Mouse (Mus musculus) bone marrow macrophage, adult 2 months (primary cell): Measurements from ENCODE around the gene Vpreb1. TPM values are rescaled to one million over a fixed set of nuclear protein-coding genes. Genes with fewer than 3 reads are reported as not detected.

Experiments used
- H3K27ac ChIP-seq: 2 replicates; pipeline ENCODE4 v1.5.1; 2012; ENCODE audit warnings: low read depth, low read length; ENCODE audit not compliant: insufficient read depth
- H3K4me1 ChIP-seq: 2 replicates; pipeline ENCODE4 v1.6.1; 2012; ENCODE audit warnings: low read length; ENCODE audit not compliant: control insufficient read depth, insufficient read depth
- H3K4me3 ChIP-seq: 2 replicates; pipeline ENCODE4 v1.5.1; 2012; ENCODE audit warnings: mild to moderate bottlenecking, low read length, moderate library complexity; ENCODE audit not compliant: insufficient read depth
- CTCF ChIP-seq: IDR thresholded peaks from 2 replicates; pipeline ENCODE4 v1.5.1; 2012; ENCODE audit warnings: low read depth, mild to moderate bottlenecking, low read length, moderate library complexity
- POLR2A ChIP-seq: IDR thresholded peaks from 2 replicates; pipeline ENCODE4 v1.6.1; 2012; ENCODE audit warnings: mild to moderate bottlenecking, low read depth, low read length, borderline replicate concordance
- polyA plus RNA-seq: library from polyadenylated mRNA; stranded (reverse); fragments of >200 nt; gene quantifications from 2 replicates; pipeline ENCODE4 v1.2.4, GENCODE M21; 2012; ENCODE audit not compliant: missing spikeins, insufficient read depth, insufficient read length

Vpreb1 gene
- polyA plus RNA-seq, 1 experiment = not detected

DNA sequence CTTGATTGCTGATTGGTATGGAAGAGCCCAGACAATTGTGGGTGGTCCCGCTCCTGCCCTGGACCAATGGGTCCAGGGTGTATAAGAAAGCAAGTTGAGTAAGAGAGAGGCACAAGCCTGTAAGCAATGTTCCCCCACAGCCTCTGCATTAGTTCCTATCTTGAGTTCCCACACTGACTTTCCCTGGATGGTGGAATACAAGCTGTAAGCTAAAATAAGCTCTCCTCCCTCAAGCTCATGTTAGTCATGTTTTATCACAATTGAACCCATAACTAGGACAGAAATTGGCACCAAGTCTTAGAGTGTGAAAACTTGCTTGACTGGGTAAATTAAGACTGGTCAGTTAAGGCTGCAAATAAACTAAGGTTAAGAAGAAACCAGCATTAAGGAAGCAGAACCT, 15.1 kb downstream of the Vpreb1 start:
- no peaks in the 10 kb centered on the region for H3K4me1 ChIP-seq
- TF ChIP-seq CTCF = no peak
- no peak for TF ChIP-seq POLR2A
- H3K4me3 ChIP-seq = no peak overlapping the region
- H3K27ac ChIP-seq = no peak overlapping the region

DNA sequence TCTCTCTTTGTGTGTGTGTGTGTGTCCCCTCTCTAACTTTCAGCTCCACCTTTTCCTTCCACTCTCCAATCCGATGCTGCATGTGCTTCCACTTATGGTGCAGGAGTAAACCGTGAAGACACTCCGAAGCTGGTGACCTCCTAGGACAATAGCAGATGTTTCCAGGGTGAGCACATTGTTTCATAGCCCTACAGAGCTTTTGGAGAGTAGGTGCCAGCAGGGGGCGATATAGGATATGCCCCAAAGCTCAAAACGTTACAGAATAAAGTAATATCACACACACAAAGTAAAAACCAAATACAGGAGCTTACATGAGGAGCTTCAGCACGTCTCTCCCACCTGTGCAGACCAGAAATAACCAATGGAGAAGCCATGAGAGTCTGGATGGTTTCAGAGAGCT, 15.8 kb downstream of the Vpreb1 start:
- Histone ChIP-seq H3K27ac (no peak overlapping the region), H3K4me3 (no peak overlapping the region), H3K4me1 (no peaks in the 10 kb centered on the region)
- TF ChIP-seq CTCF (no peak), POLR2A (no peak)

DNA sequence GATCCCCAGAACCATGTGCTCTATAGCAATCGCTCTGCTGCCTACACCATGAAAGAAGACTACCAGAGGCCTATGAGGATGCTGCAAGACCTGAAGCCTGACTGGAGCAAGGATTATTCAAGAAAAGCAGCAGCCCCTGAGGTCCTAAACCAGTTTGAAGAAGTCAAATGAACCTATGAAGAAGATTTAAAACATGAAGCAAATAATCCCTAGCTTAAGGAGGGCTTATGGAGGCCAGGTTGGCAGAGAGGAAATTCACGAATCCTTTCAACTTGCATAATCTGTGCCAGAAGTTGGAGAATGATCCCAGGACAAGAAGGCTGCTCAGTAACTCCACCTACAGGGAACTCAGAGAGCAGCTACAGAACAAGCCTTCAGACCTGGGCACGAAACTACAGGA, 18.2 kb downstream of the Vpreb1 start:
- H3K27ac ChIP-seq = no peak overlapping the region
- TF ChIP-seq CTCF (no peak), POLR2A (no peak)
- H3K4me3 ChIP-seq = no peak overlapping the region
- no peaks in the 10 kb centered on the region for H3K4me1 ChIP-seq

DNA sequence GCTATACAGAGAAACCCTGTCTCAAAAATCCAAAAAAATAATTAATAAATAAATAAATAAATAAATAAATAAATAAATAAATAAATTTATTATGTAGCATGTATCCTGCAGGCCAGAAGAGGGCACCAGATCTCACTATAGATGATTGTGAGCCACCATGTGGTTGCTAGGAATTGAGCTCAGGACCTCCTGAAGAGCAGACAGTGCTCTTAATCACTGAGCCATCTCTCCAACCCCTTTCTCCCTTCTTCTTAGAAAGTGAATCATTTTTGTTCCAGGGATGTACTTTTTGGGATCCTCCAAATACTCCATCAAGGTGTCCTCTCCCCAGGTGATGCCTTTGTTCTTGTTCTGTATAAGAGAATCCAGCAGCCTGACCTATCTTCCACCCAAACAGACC, 21.4 kb downstream of the Vpreb1 start:
- Histone ChIP-seq H3K4me1 (no peaks in the 10 kb centered on the region), H3K4me3 (no peak overlapping the region), H3K27ac (no peak overlapping the region)
- TF ChIP-seq CTCF (no peak), POLR2A (no peak)

DNA sequence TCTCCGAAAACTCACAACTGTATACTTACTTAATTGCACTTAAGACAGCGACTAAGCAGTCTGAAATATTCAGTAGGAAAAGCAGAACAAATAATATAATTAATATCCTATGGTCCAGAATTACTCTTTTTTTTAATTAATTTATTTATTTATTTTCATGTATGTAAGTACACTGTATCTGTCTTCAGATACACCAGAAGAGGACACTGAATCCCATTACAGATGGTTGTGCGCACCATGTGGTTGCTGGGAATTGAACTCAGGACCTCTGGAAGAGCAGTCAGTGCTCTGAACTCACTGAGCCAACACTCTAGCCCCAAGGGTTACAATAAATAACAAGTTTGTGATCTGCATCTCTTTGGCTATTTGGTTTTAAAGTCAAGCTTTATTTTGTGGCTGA, 41.0 kb downstream of the Vpreb1 start:
- Histone ChIP-seq H3K27ac (no peak overlapping the region), H3K4me3 (no peak overlapping the region), H3K4me1 (peaks cover 7% of the 10 kb centered on the region)
- TF ChIP-seq CTCF (no peak), POLR2A (no peak)

DNA sequence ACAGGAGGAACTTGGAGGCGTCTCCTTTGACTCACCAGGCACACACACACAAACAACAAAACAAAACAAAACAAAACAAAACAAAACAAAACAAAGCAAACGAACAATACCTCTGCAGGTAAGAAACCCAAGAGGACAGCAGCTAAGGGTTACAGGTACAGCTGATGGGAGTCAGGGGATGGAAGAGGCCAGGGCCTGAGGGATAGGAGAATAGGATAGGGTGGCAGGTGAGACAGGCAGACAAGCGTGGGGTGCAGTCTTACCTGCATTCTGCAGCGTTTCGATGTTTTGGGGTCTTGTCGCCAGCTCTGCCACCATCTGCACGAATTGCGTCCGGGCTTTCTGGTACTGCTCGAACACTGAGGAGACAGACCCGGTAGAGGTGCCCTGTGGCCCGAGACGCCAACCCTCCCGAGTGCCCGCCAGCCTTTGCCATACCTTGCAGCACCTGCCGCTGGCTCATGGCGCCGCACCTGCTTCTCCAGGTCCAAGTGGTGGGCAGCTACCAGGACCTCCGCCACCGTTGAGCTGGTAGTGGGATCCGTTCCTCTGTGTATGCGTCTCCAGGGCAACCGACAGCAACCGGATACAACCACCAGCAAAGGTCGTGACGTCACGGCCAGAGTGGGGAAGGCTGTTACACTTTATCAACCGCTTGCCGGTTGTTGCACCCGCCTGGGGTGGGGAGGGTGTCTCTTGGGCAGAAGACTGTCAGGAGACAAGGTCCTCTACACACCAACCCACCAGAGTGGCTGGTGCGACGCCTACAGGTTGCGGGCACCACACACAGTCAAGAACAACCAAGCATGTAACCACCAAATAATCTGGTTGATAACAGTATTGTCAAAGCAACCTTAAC, 41.7 kb downstream of the Vpreb1 start, which contains the start of gene Spag6l:
Gene Spag6l (minus strand): TSS at position 700 of the 859 bp plus-strand sequence.
- TF ChIP-seq POLR2A = no peak
- TF ChIP-seq CTCF = no peak
- H3K27ac ChIP-seq = no peak within 1 kb of the TSS
- peak within 1 kb of the TSS; percentile 78 for H3K4me3 ChIP-seq
- peaks cover 7% of the 10 kb centered on the region for H3K4me1 ChIP-seq

DNA sequence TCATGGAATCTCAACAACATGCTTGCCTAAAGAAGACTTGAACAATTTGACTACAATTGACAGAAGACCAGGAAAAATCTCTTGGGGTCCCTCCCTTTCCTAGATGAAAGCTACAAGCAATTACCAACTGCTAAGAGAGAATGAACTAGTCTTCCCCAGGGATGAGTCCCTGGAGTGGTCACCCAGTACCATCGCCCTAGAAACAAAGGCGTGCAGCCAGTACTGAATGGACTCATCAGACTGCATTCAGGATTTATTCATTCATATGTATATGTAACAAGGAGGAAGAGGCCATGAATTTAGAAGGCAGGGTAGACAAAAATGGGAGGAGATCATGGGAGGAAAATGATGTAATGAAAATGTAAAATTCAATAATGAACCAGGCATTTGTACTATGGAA, 44.4 kb downstream of the Vpreb1 start:
- Histone ChIP-seq H3K27ac (no peak overlapping the region), H3K4me1 (peaks cover 7% of the 10 kb centered on the region), H3K4me3 (no peak overlapping the region)
- TF ChIP-seq POLR2A = no peak
- TF ChIP-seq CTCF = no peak

DNA sequence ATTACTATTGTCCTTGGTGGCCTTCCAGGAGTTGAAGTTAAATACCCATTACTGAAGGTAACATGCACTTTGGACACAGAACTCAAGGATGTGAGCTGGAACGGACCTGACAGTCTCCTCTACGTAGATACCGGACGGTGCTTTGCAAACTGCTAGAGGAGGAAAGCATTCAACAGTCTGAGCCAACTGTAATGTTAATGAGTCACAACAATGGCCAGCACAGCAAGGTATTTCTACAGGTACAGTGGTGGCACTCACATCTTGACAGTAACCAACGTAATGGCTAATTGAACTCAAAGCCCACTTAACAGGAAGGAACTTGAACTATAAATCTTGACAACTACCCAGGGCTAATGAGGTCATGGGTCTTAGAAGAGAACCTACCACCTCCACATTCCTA, 45.2 kb downstream of the Vpreb1 start:
- Histone ChIP-seq H3K27ac (no peak overlapping the region), H3K4me3 (no peak overlapping the region), H3K4me1 (peaks cover 7% of the 10 kb centered on the region)
- TF ChIP-seq POLR2A = no peak
- TF ChIP-seq CTCF = no peak

Other genes with a start within 250 kb of the Vpreb1 start
- not detected in 2 replicates for gene Olfr19, start 194.4 kb downstream of the Vpreb1 start, polyA plus RNA-seq
- gene Spag6l, start 41.4 kb downstream of the Vpreb1 start, polyA plus RNA-seq = not detected in 2 replicates
- gene Igll1, start 6.9 kb downstream of the Vpreb1 start, polyA plus RNA-seq = not detected in 2 replicates
- 46.0 and 54.6 TPM in 2 replicates for gene Top3b, start 107 bp downstream of the Vpreb1 start, polyA plus RNA-seq
- 7.2 and 9.1 TPM in 2 replicates for gene Ppm1f, start 25.6 kb upstream of the Vpreb1 start, polyA plus RNA-seq
- 105 and 111 TPM in 2 replicates for gene Mapk1, start 112.5 kb upstream of the Vpreb1 start, polyA plus RNA-seq
- 0.94 TPM in 1 of 2 replicates, not detected in the other for gene Ypel1, start 198.9 kb upstream of the Vpreb1 start, polyA plus RNA-seq
- gene Ppil2, start 240.4 kb upstream of the Vpreb1 start, polyA plus RNA-seq = 116 and 141 TPM in 2 replicates